Mouse (Mus musculus) testis, postnatal 14 days (tissue): ENCODE results near the gene Chm.
A peak's percentile ranks its signal among the peaks of the same experiment; 100 is the strongest.
"Not testable (repeated sequence)": the region's sequence is repeated elsewhere in the genome, so short reads cannot be mapped to it uniquely, and the experiment has no call there.

Source experiments
- DNase-seq: peaks from one replicate; pipeline ENCODE4 v3.0.0; 2021; ENCODE audit warnings: low spot score

Chm gene

GRCm38 (mm10) chrX:113185230-113185985, at the start of gene Chm:
Gene Chm, minus strand, starts transcription at chrX:113185517.
- peak; percentile 59 for DNase-seq

GRCm38 (mm10) chrX:113193901-113194300, 8.6 kb upstream of the Chm start:
- no peak for DNase-seq

- DNase-seq: no peak
Measured at GRCm38 (mm10) chrX:113184569-113185229, 618 bp downstream of the Chm start.

- not testable (repeated sequence) for DNase-seq
Measured at GRCm38 (mm10) chrX:113180856-113181255, 4.5 kb downstream of the Chm start.

- DNase-seq: no peak
Measured at GRCm38 (mm10) chrX:113172766-113173165, 12.6 kb downstream of the Chm start.

- DNase-seq: no peak
Measured at GRCm38 (mm10) chrX:113172271-113172670, 13.0 kb downstream of the Chm start.

DNA sequence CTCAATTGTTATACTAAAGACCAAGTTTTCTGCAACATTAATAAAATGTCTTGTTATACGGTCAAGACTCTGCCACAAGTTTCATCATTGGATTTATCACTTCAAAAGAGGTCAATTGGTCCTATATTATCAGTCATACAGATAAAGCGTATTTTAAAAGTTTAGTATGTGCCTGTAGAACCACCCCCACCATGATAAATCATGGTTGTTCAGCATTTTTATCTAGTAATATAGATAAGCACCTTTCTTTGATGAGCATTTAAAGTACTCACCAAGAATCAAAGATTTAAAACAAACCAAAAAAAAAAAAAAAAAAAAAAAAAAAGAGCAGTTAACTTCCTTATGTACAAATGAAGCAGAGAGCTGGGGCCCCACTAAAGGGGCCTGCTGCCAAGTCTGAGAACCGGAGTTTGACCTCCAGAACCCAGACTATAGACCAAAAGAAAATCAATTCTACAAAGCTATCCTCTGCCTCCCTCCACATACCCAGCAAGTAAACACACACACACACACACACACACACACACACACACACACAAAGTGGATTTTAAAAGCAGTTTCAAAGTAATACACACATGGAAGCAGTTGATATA, 25.0 kb downstream of the Chm start:
- DNase-seq: no peak

GRCm38 (mm10) chrX:113084171-113084570, 101.1 kb downstream of the Chm start:
- no peak for DNase-seq

DNA sequence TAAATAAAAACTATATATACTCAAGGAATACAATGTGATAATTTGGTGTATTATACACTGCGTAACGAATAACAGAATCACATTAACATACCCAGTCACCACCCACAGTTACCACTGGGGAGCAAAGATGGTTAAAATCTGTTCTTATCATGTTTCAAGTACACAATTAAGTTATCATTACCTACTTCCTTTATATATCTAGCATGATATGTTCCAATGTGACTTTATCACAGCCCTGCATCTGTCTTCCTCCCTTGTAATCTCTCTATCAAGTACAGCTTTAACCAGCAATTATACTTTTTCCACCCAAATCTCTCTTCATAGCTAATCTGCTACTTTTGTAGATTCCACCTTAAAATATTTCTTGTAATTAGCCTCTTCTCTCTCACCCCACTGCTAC, 109.3 kb downstream of the Chm start:
- DNase-seq: no peak

GRCm38 (mm10) chrX:113074823-113075222, 110.5 kb downstream of the Chm start:
- no peak for DNase-seq

DNA sequence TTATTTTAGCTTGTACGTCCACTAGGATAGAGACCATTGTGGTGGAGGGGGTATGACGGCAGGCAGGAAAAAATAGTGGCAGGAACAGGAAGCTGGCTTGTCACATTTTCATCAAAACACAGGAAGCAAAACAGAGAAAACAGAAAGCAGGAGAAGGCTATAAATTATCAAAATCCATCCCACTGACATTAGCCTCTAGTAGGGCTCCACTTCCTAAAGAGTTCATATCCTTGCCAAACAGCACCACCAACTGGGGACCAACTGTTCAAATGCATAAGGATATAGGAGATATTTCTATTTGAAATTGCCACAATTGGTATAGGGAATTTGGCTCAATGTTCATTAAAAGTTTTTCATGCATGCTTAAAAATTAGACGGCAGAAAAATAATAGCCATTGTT, 181.7 kb downstream of the Chm start:
- no peak for DNase-seq

GRCm38 (mm10) chrX:113002192-113002591, 183.1 kb downstream of the Chm start:
- no peak for DNase-seq
